Mouse (Mus musculus): ENCODE data around the gene Nynrin.

The Nynrin gene

GRCm38 (mm10) chr14:55853621-55854285 lies at the start of gene Nynrin:
Gene Nynrin, plus strand, starts transcription at chr14:55854010.
- DNase-seq (ENCODE audit: low read depth, low spot score), result no peak

- peak; percentile 21 for DNase-seq (ENCODE audit: low read depth, low spot score)
Measured at GRCm38 (mm10) chr14:55814885-55815284, 38.9 kb upstream of the Nynrin start.

GRCm38 (mm10) chr14:55815310-55815751 lies 38.5 kb upstream of the Nynrin start:
- DNase-seq (ENCODE audit: low read depth, low spot score), result no peak

GRCm38 (mm10) chr14:55819845-55820405 lies 33.9 kb upstream of the Nynrin start:
- DNase-seq (ENCODE audit: low read depth, low spot score), result no peak

- no peak for DNase-seq (ENCODE audit: low read depth, low spot score)
Measured at GRCm38 (mm10) chr14:55820576-55820975, 33.2 kb upstream of the Nynrin start.

- DNase-seq (ENCODE audit: low read depth, low spot score), result peak; percentile 35
Measured at GRCm38 (mm10) chr14:55822435-55822990, 31.3 kb upstream of the Nynrin start.

- DNase-seq (ENCODE audit: low read depth, low spot score), result no peak
Measured at GRCm38 (mm10) chr14:55822991-55823762, 30.6 kb upstream of the Nynrin start, which contains the start of gene Nfatc4. Gene Nfatc4, plus strand, starts transcription at chr14:55823144.

GRCm38 (mm10) chr14:55824001-55824480 lies 29.8 kb upstream of the Nynrin start:
- DNase-seq (ENCODE audit: low read depth, low spot score), result no peak

GRCm38 (mm10) chr14:55824481-55825215 lies 29.2 kb upstream of the Nynrin start:
- DNase-seq (ENCODE audit: low read depth, low spot score), result no peak

GRCm38 (mm10) chr14:55825216-55826051 lies 28.4 kb upstream of the Nynrin start:
- no peak for DNase-seq (ENCODE audit: low read depth, low spot score)

GRCm38 (mm10) chr14:55826142-55826541 lies 27.7 kb upstream of the Nynrin start:
- DNase-seq (ENCODE audit: low read depth, low spot score), result no peak

GRCm38 (mm10) chr14:55826551-55827340 lies 27.1 kb upstream of the Nynrin start:
- DNase-seq (ENCODE audit: low read depth, low spot score), result no peak

GRCm38 (mm10) chr14:55828716-55829263 lies 25.0 kb upstream of the Nynrin start:
- no peak for DNase-seq (ENCODE audit: low read depth, low spot score)

- DNase-seq (ENCODE audit: low read depth, low spot score), result no peak
Measured at GRCm38 (mm10) chr14:55829854-55830253, 24.0 kb upstream of the Nynrin start.

- no peak for DNase-seq (ENCODE audit: low read depth, low spot score)
Measured at GRCm38 (mm10) chr14:55830331-55830730, 23.5 kb upstream of the Nynrin start.

GRCm38 (mm10) chr14:55833126-55833525 lies 20.7 kb upstream of the Nynrin start:
- no peak for DNase-seq (ENCODE audit: low read depth, low spot score)

GRCm38 (mm10) chr14:55834808-55835533 lies 18.8 kb upstream of the Nynrin start:
- DNase-seq (ENCODE audit: low read depth, low spot score), result no peak

GRCm38 (mm10) chr14:55838312-55838711 lies 15.5 kb upstream of the Nynrin start:
- DNase-seq (ENCODE audit: low read depth, low spot score), result no peak

GRCm38 (mm10) chr14:55838740-55839139 lies 15.1 kb upstream of the Nynrin start:
- DNase-seq (ENCODE audit: low read depth, low spot score), result no peak

Data from telencephalon, adult 2 months (tissue).